Mouse (Mus musculus): ENCODE results near the gene Efs.
A peak's percentile ranks its signal among the peaks of the same experiment; 100 is the strongest.

Efs gene

DNA sequence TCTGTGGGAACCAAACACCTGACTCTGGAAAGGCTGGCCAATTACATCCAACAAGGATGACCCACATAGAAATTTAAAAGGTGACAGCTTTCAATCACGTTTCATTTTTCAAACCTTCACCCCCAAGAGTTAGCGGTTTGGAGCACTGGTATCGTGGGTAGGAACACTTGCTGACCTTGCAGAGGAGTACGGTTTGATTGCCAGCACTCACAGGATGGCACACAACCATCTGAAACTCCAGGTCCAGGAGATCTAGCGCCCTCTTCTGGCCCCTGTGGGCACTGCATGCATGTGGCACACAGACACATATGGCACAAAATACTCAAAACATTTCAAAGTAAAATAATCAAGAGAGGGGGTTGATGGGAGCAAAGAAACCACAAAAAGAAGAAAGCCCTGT lies 59.0 kb downstream of the Efs start:
- peak; percentile 20 for DNase-seq

Data from lung, postnatal 36 days (tissue).